Mouse (Mus musculus): ENCODE data around the gene Pdpn.

Pdpn gene

DNA sequence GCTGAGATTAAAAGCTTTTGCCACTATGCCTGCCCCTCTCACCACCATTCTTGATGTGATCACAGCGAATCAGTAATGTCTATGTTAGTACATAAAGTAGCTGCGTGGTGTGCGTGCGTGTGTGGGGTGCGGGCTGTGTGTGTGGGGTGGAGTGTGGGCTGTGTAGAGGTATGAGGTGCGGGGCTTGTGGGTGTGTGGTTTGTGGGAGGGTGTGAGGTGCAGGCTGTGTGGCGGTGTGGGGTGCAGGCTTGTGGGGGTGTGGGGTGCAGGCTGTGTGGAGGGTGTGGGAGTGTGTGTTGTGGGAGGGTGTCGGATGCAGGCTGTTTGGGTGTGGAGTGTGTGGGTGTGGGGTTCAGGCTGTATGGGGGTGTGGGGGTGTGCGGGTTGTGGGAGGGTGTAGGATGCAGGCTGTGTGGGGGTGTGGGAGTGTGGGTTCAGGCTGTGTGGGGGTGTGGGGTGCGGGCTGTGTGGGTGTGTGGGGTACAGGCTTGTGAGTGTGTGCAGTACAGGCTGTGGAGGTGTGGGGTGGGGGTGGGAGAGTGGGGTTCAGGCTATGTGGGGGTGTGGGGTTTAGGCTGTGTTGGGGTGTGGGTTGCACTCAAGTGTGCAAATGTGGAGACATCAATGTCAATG lies 67.5 kb downstream of the Pdpn start:
- no peak for DNase-seq

DNA sequence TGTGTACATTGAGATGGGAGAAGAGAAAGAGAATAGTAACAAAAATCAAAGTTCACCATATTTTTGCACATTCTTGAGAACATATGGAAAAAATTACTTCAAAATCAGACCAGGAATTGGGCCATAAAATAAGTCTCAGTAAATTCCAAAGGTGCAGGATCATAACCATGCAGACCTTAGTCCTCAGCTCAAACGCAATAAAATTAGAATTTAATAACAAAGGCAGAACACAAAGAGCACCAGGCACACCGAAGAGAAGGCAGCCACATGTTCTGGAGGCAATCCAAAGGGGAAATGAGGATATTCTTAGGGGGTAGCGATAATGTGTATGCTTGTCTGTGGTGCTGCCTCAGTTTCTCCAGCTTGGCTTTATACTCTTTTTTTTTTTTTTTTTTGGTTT lies 68.3 kb downstream of the Pdpn start:
- DNase-seq, result no peak

DNA sequence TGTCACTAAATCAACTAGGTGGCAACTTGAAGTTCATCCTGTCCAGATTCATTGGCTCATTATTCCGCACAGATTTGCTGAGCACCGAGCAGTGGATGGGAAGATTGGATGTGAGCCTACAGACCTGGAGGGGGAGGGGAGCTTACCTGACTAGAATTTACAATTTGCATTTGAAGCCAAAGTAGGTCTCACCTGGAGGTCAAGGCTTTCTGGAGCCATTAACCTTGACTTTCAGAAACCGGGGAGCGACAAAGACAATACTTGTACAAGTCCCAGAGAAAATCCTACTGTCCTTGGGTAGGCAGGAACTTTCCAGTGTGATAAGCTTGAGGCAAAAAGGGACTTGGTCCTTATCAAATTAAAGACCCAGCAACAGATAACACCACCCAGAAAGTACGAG lies 71.4 kb downstream of the Pdpn start:
- no peak for DNase-seq

DNA sequence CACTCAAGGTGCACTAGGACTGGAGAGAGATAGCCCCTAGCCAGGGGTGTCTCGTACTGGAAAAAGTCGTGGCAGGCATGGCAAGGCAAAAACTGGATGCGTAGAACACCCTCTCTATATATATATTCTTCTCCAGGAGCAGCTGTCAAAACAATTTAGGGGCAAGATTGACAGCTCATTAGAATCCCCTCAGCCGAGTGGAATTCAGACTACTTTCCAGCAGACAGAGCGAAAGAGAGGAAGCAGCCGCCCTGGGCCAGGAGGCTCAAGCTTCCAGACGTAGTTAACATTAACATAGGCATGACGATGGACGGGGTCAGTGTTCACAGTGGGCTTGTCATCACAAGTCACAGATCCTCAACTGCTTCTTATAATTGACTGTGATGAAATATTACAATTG lies 73.5 kb downstream of the Pdpn start:
- DNase-seq, result no peak

DNA sequence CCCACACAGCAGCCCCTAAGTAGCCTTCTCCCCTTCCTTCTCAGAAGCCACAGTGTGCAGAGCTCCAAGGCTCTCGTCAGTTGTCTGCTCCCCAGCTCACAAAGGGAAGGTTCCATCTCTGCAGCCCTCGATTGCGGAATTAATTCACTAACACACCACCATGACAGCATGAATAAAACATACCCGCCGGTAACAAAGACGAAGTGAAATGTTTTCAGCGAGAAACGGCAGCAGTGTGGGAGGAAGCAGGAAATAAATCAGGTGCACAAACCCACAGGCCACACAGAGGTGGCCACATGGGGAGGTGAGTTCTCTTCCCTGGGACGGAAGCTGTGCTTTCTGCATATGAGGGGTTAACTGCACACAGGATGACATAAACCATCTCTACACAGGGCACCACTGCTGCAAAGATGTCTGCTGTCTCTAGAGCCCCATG lies 80.0 kb downstream of the Pdpn start:
- no peak for DNase-seq

DNA sequence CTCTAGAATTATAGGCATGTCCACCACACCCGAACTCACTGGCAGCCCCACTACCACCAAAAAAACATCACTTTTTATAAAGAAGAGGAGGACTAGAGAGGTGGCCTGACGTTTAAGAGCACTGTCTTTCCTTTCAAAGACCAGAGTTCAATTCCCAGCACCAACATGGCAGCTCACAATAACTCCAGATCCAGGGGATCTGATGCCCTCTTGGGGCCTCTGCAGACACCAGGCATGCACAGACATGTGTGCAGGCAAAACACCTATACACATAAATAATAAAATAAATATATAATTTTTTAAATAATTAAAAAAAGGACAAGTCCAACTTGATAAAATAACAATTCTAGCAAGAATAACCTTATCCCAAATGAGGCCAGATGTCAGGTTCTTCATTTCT lies 80.5 kb downstream of the Pdpn start:
- no peak for DNase-seq

Data from layer of hippocampus, adult 9-11 months (tissue).